Mouse (Mus musculus) megakaryocyte, embryonic 14.5 days (primary cell): ENCODE measurements around the gene Acbd4.

Experiments used
- FLI1 ChIP-seq: IDR thresholded peaks from 2 replicates; pipeline ENCODE4 v1.6.1; 2012; ENCODE audit warnings: low read length, inconsistent platforms, mixed read lengths
- GATA1 ChIP-seq: IDR thresholded peaks from 3 replicates; pipeline ENCODE4 v1.6.1; 2012; ENCODE audit warnings: mixed read lengths, low read length, inconsistent platforms, borderline replicate concordance

DNA sequence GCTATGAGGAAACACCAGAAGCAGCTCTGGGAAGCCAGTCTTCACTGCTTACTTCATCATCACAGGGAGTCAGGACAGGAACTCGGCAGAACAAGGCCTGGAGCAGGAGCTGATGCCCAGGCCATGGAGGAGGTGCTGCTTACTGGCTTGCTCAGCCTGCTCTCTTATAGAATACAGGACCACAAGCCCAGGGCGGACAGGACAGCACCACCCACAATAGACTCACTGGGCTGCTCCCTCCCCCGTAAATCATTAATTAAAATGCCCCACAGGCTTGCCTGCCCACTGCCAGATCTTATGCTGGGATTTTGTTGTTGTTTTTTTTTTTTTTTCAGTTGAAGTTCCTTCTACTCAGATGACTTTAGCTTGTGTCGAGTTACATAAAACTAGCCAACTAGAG lies 46.3 kb downstream of the Acbd4 start:
- TF ChIP-seq GATA1 (no peak), FLI1 (no peak)
